Mouse (Mus musculus) olfactory bulb, adult 2 months (tissue): Measurements from ENCODE around the gene Rbfox2.

Source experiments
- CTCF ChIP-seq: fragments of 200-500 bp; IDR thresholded peaks from 2 replicates; pipeline ENCODE4 v1.5.1; 2012; ENCODE audit warnings: low read depth, mild to moderate bottlenecking, low read length, moderate library complexity; ENCODE audit not compliant: insufficient read depth
- POLR2A ChIP-seq: fragments of 200-500 bp; IDR thresholded peaks from 2 replicates; pipeline ENCODE4 v1.6.1; 2012; ENCODE audit warnings: mild to moderate bottlenecking, low read depth, low read length, moderate library complexity; ENCODE audit not compliant: insufficient read depth

- TF ChIP-seq POLR2A: no peak
- no peak for TF ChIP-seq CTCF
Measured at GRCm38 (mm10) chr15:77115456-77115855, 191.3 kb downstream of the Rbfox2 start.
